Mouse (Mus musculus) midbrain, embryonic 12.5 days (tissue): ENCODE data around the gene C130026I21Rik. TPM values are rescaled to one million over a fixed set of nuclear protein-coding genes. Genes with fewer than 3 reads are reported as not detected.
"Not testable (repeated sequence)": the region's sequence is repeated elsewhere in the genome, so short reads cannot be mapped to it uniquely, and the experiment has no call there.

ENCODE experiments used
- ATAC-seq: fragments of 200-750 bp; cut with Nextera tagmentation; 2 replicates; pipeline ENCODE4 v1.8.0; 2017; ENCODE audit warnings: low read depth, moderate TSS enrichment, moderate library complexity; ENCODE audit not compliant: low FRiP score
- H3K27ac ChIP-seq: fragments of 300-500 bp; sonication (generic); replicated peaks from 2 replicates; pipeline ENCODE4 v1.5.1; 2016; ENCODE audit warnings: mild to moderate bottlenecking
- H3K27me3 ChIP-seq: fragments of 300-500 bp; sonication (generic); 2 replicates; pipeline ENCODE4 v1.6.1; 2016; ENCODE audit warnings: mild to moderate bottlenecking
- H3K36me3 ChIP-seq: fragments of 300-500 bp; sonication (generic); 2 replicates; pipeline ENCODE4 v1.6.1; 2016
- H3K4me1 ChIP-seq: fragments of 300-500 bp; sonication (generic); 2 replicates; pipeline ENCODE4 v1.6.1; 2016
- H3K4me2 ChIP-seq: fragments of 300-500 bp; sonication (generic); replicated peaks from 2 replicates; pipeline ENCODE4 v1.6.1; 2016; ENCODE audit warnings: mild to moderate bottlenecking, moderate library complexity
- H3K4me3 ChIP-seq: fragments of 300-500 bp; sonication (generic); 2 replicates; pipeline ENCODE4 v1.5.1; 2016; ENCODE audit warnings: mild to moderate bottlenecking
- H3K9ac ChIP-seq: fragments of 300-500 bp; sonication (generic); replicated peaks from 2 replicates; pipeline ENCODE4 v1.6.1; 2016; ENCODE audit warnings: mild to moderate bottlenecking, moderate library complexity
- H3K9me3 ChIP-seq: fragments of 300-500 bp; sonication (generic); 2 replicates; pipeline ENCODE4 v1.6.1; 2016; ENCODE audit warnings: mild to moderate bottlenecking
- WGBS: fragments of 180-500 bp; shearing (Covaris S2); methylation state at CpG from one replicate; pipeline ENCODE4 v1.1.7; 2016; 5-methylcytosine and 5-hydroxymethylcytosine counted together
- polyA plus RNA-seq: library from polyadenylated mRNA; unstranded; fragments of >200 nt; fragmentation: Nextera tagmentation; extraction: Ambion mirVana; gene quantifications from 2 replicates; pipeline ENCODE4 v1.2.1, GENCODE M21; 2016

Gene C130026I21Rik
- polyA plus RNA-seq, result not detected in 2 replicates

DNA sequence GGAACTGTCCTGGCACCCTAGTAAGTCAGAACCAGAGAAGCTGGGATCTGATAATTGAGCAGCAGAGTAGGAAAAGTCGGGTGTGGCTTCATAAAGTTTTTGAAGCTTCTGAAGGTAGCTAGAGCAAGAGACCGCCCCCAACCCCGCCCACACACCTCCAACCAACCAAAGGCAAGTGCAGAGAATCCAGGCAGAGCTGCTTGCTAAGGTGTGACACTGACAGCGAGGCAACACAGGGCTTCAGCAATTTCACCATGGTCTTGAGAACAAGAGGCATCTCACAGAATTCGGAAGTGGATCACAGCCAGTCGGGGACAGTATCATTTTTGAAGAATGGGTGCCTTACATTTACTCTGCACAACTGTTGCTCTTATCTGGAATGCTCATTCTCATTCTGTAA lies at the start of gene C130026I21Rik:
Gene C130026I21Rik, minus strand, starts transcription at position 101 of the 400 bp plus-strand sequence.
- not testable (repeated sequence) for H3K4me2 ChIP-seq, ATAC-seq, H3K4me3 ChIP-seq, H3K36me3 ChIP-seq, H3K9ac ChIP-seq, H3K27me3 ChIP-seq, H3K9me3 ChIP-seq, H3K4me1 ChIP-seq, H3K27ac ChIP-seq
- no CpG with 5 or more reads among the region's 6 CpGs for WGBS

- H3K36me3 ChIP-seq, H3K9ac ChIP-seq, H3K4me3 ChIP-seq, H3K27me3 ChIP-seq, H3K9me3 ChIP-seq, H3K27ac ChIP-seq, ATAC-seq, H3K4me2 ChIP-seq, H3K4me1 ChIP-seq: not testable (repeated sequence)
- 47% methylated on average over 4 of the region's 5 CpGs for WGBS
These were observed 16.7 kb upstream of the C130026I21Rik start for GRCm38 (mm10) chr1:85287063-85287462.

- not testable (repeated sequence) for H3K27ac ChIP-seq, H3K4me3 ChIP-seq, H3K36me3 ChIP-seq, H3K9ac ChIP-seq, H3K4me2 ChIP-seq, H3K4me1 ChIP-seq, H3K9me3 ChIP-seq, H3K27me3 ChIP-seq, ATAC-seq
- WGBS, result 70% methylated on average over 4 of the region's 5 CpGs
These were observed 6.1 kb upstream of the C130026I21Rik start for GRCm38 (mm10) chr1:85276421-85276820.

GRCm38 (mm10) chr1:85258634-85259033 lies 11.7 kb downstream of the C130026I21Rik start:
- H3K4me1 ChIP-seq, H3K4me2 ChIP-seq, H3K27me3 ChIP-seq, H3K4me3 ChIP-seq, H3K9me3 ChIP-seq, H3K9ac ChIP-seq, H3K36me3 ChIP-seq, H3K27ac ChIP-seq, ATAC-seq: not testable (repeated sequence)
- 54% methylated on average over 2 of the region's 2 CpGs for WGBS

- H3K4me3 ChIP-seq, H3K4me1 ChIP-seq, H3K9ac ChIP-seq, H3K27me3 ChIP-seq, ATAC-seq, H3K27ac ChIP-seq, H3K36me3 ChIP-seq, H3K4me2 ChIP-seq: not testable (repeated sequence)
- peaks cover 16% of the 10 kb centered on the region for H3K9me3 ChIP-seq
- whole genome bisulfite sequencing, result 62% methylated on average over 2 of the region's 3 CpGs
These were observed 15.1 kb downstream of the C130026I21Rik start for GRCm38 (mm10) chr1:85255217-85255616.

DNA sequence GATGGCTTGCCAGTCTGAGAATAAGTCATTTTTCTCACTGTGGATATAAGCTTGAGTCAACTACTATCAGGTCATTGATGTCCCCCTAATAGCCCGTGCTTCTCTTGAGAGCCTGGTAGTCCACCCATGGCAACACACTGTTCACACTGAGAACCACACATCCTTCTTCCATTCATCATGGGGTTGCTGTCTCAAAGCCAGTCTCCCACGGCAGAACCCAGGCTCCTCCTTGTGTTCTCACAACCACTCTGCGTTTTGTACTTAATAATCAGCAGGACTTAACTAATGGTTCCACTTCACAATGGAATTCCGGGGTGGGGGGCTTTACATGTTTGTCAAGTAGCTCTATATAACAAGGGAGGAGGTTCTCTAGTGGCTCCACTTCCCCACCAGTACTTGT lies 19.2 kb downstream of the C130026I21Rik start:
- not testable (repeated sequence) for ATAC-seq, H3K4me1 ChIP-seq, H3K36me3 ChIP-seq, H3K27me3 ChIP-seq, H3K4me3 ChIP-seq, H3K4me2 ChIP-seq, H3K27ac ChIP-seq, H3K9ac ChIP-seq
- H3K9me3 ChIP-seq, result peaks cover 30% of the 10 kb centered on the region
- WGBS, result 83% methylated on average over 4 of the region's 4 CpGs

DNA sequence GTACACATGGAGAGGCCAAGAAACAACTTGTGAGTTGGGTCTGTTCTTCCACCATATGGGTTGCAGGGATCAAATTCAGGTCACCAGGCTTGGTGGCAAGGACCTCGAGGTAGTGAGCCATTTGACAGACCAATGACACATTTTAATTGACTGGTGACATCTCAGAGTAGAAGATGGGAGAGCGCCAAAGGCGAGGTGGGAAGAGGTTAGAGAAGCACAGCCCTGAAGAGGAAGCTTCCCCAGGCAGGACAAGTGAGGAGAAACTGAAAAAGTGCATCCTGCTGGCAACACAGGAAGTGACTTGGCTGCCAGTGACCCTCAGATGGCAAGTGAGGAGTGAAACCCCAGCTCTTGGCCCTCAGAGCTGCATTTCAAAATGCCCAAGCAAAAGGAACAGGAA lies 21.4 kb downstream of the C130026I21Rik start:
- not testable (repeated sequence) for H3K4me1 ChIP-seq, H3K36me3 ChIP-seq, ATAC-seq, H3K9ac ChIP-seq, H3K4me3 ChIP-seq, H3K27ac ChIP-seq, H3K4me2 ChIP-seq, H3K27me3 ChIP-seq
- WGBS, result 59% methylated on average over 3 of the region's 3 CpGs
- peaks cover 34% of the 10 kb centered on the region for H3K9me3 ChIP-seq

- not testable (repeated sequence) for H3K36me3 ChIP-seq, H3K9ac ChIP-seq, H3K4me1 ChIP-seq, H3K27ac ChIP-seq, H3K4me3 ChIP-seq, H3K27me3 ChIP-seq, H3K4me2 ChIP-seq, ATAC-seq
- WGBS, result 72% methylated on average over 8 of the region's 8 CpGs
- H3K9me3 ChIP-seq, result peaks cover 43% of the 10 kb centered on the region
These were observed 23.4 kb downstream of the C130026I21Rik start for GRCm38 (mm10) chr1:85246776-85247460.

- not testable (repeated sequence) for H3K4me1 ChIP-seq, H3K9ac ChIP-seq, H3K36me3 ChIP-seq, H3K4me2 ChIP-seq, H3K27ac ChIP-seq, H3K27me3 ChIP-seq, ATAC-seq, H3K4me3 ChIP-seq
- peaks cover 41% of the 10 kb centered on the region for H3K9me3 ChIP-seq
- WGBS, result 82% methylated on average over 5 of the region's 5 CpGs
These were observed 24.1 kb downstream of the C130026I21Rik start for GRCm38 (mm10) chr1:85246266-85246665.

- ATAC-seq, H3K27ac ChIP-seq, H3K36me3 ChIP-seq, H3K4me2 ChIP-seq, H3K4me3 ChIP-seq, H3K9ac ChIP-seq, H3K27me3 ChIP-seq, H3K4me1 ChIP-seq: not testable (repeated sequence)
- WGBS, result 68% methylated on average over 3 of the region's 4 CpGs
- peaks cover 40% of the 10 kb centered on the region for H3K9me3 ChIP-seq
These were observed 25.4 kb downstream of the C130026I21Rik start for GRCm38 (mm10) chr1:85244941-85245340.

DNA sequence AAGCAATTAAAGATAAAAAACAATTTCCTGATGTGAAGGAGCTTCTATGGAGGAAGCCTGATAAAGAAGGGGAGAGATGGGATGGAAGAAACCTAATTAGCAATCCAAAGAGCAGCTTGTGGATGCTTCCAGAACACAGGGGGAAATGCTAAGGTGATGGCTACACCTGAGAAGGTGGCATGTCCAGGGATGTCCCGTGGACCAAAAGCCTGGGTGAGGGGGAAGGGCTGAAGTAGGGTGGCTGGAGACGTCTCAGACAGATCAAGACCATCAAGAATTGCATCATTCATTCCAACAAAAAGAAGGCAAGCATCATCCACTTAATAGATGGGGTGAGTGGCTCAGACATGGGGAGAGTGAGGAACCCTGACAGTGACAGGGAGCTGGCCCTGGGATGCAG lies 27.3 kb downstream of the C130026I21Rik start:
- H3K4me3 ChIP-seq, ATAC-seq, H3K9ac ChIP-seq, H3K36me3 ChIP-seq, H3K4me1 ChIP-seq, H3K4me2 ChIP-seq, H3K27ac ChIP-seq, H3K27me3 ChIP-seq: not testable (repeated sequence)
- 81% methylated on average over 2 of the region's 2 CpGs for whole genome bisulfite sequencing
- peaks cover 46% of the 10 kb centered on the region for H3K9me3 ChIP-seq

GRCm38 (mm10) chr1:85239018-85239775 lies 31.2 kb downstream of the C130026I21Rik start:
- H3K27ac ChIP-seq, H3K4me2 ChIP-seq, H3K9ac ChIP-seq, H3K27me3 ChIP-seq, H3K4me1 ChIP-seq, H3K36me3 ChIP-seq, H3K4me3 ChIP-seq, ATAC-seq: not testable (repeated sequence)
- peaks cover 31% of the 10 kb centered on the region for H3K9me3 ChIP-seq
- 70% methylated on average over 4 of the region's 4 CpGs for WGBS
